Mouse (Mus musculus) ES-E14 (cell line): ENCODE results near the gene Ccpg1os.

ENCODE experiments used
- CHD2 ChIP-seq: IDR thresholded peaks from 2 replicates; pipeline ENCODE4 v1.6.1; 2014; ENCODE audit warnings: mild to moderate bottlenecking, low read depth, low read length, inconsistent platforms
- MAFK ChIP-seq: IDR thresholded peaks from 2 replicates; pipeline ENCODE4 v1.6.1; 2014; ENCODE audit warnings: mild to moderate bottlenecking, low read depth, low read length, inconsistent platforms; ENCODE audit not compliant: insufficient read depth
- ZC3H11A ChIP-seq: IDR thresholded peaks from 2 replicates; pipeline ENCODE4 v1.6.1; 2012; ENCODE audit warnings: low read depth, mild to moderate bottlenecking, inconsistent platforms, low read length, borderline replicate concordance

DNA sequence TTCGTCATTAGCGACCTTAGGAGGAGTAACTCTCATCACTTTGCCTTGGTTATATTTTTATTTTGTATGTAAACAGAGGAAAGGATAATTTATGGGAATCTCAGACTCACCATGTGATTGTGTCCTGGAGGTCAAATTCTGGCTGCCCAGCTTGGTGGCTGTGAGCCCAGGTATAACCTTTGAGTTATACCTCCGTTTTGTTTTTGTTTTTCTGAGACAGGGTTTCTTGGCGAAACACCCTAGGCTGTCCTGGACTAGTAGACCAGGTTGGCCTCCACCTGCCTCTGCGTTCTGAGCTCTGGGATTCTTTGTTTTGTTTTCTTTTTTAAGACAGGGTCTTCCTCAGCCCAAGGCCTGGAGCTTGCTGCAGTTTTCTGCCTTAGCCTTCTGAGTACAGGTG, 3.5 kb upstream of the Ccpg1os start:
- TF ChIP-seq ZC3H11A (no peak), MAFK (no peak), CHD2 (no peak)
